Comparison of ENCODE assay signal across 15 mouse cellular contexts in the genomic region with DNA sequence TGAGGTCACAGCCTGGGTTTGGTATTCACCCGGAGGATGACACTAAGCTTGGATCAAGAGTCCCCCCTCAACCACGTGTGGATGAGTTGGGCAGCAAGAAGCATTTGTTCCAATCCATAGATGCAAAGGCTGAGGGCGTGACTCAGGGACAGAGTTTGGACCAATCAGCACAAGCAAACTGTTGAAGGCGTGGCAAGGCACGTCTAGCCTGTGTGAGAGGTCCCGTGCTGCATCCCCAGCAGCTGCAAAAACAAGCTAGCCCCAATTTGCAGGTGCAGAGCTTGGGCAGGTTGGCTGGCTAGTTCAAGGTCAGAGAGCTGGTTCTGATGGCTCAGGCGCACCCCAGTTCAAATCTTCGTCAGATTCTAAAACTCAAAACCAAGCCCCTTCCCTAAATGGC.
"Had no signal": no experiment of that assay in that cellular context is flagged by ENCODE, and none has a peak within 500 bp of the region (broad histone marks: within the 10 kb centered on the region; RNA-seq: fewer than 3 reads in every experiment).

No protein-coding gene starts in this region.

- DNase-seq: kidney, adult 2 months; kidney, postnatal 4 days; layer of hippocampus, adult 9-11 months; liver, embryonic 13.5 days; lung, adult 2 months; lung, postnatal 14 days; lung, postnatal 4 days; midbrain, embryonic 14.5 days; right cerebral cortex, adult 18-20 months; right cerebral cortex, postnatal 14 days; right cerebral cortex, postnatal 4 days; thymus, postnatal 36 days had no signal

- H3K27me3 ChIP-seq: liver, embryonic 13.5 days had no signal

- H3K4me3 ChIP-seq: liver, embryonic 13.5 days had no signal

- H3K36me3 ChIP-seq: liver, embryonic 13.5 days had no signal

- H3K27ac ChIP-seq: kidney, postnatal 0 days; liver, embryonic 13.5 days; stomach, postnatal 0 days had no signal

- H3K4me2 ChIP-seq: liver, embryonic 13.5 days; midbrain, embryonic 11.5 days had no signal

- H3K9ac ChIP-seq: liver, embryonic 13.5 days had no signal

- H3K9me3 ChIP-seq: liver, embryonic 13.5 days had no signal
